Mouse (Mus musculus): ENCODE results near the gene Gadd45a.

DNA sequence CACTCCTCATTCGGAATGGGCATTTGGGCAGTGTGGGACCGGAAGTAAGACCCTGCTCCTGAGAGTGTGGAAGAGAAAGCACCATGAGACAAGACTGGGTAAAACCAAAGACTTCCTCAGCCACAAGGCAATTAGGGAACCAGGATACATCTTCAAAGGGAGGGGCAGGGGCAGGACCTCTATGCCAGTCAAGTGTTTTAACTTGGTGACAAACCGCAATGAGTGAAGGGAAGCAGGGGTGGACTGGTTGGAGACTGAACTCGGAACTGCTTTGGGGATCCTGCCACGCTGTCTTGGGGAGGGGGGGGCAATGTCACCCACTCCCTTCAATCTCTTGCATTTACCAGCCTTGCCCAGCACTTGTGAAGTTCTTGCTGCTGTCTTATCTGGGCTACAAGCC is 36.7 kb upstream of the Gadd45a start:
- no peak for TF ChIP-seq EP300 (IDR thresholded peaks at IDR 0.05; ENCODE audit: insufficient read depth, low read depth, low read length)
- no peak for TF ChIP-seq POLR2A (IDR thresholded peaks at IDR 0.05; ENCODE audit: insufficient read depth, low read length)
